Mouse (Mus musculus) ES-E14 (cell line): Measurements from ENCODE around the gene Izumo4. TPM values are rescaled to one million over a fixed set of nuclear protein-coding genes. Genes with fewer than 3 reads are reported as not detected.
A peak's percentile ranks its signal among the peaks of the same experiment; 100 is the strongest.

Source experiments
- DNase-seq: peaks from one replicate; pipeline ENCODE4 v3.0.0-alpha.2; 2013; ENCODE audit warnings: low read depth, low spot score
- H3K27ac ChIP-seq: 2 replicates; pipeline ENCODE4 v1.5.1; 2012; ENCODE audit warnings: low read depth, mild to moderate bottlenecking, low read length, moderate library complexity, mixed read lengths; ENCODE audit not compliant: poor library complexity, insufficient read depth, severe bottlenecking
- H3K36me3 ChIP-seq: 2 replicates; pipeline ENCODE4 v1.6.1; 2012; ENCODE audit warnings: mild to moderate bottlenecking, low read length, moderate library complexity, mixed read lengths; ENCODE audit not compliant: control insufficient read depth, poor library complexity, insufficient read depth, severe bottlenecking
- H3K4me1 ChIP-seq, 2 experiments: fragments of 150-350 bp in 1 of 2; sonication (generic) in 1 of 2; 2 replicates each; pipeline ENCODE4 v1.6.1; 2012; ENCODE audit warnings: low read length in 2 of 2, mild to moderate bottlenecking in 1 of 2, mixed read lengths in 1 of 2; ENCODE audit not compliant: control insufficient read depth in 2 of 2, insufficient read depth in 2 of 2, poor library complexity in 1 of 2
- H3K4me3 ChIP-seq, 2 experiments: fragments of 150-350 bp in 1 of 2; sonication (generic) in 1 of 2; 2 replicates each; pipeline ENCODE4 v1.5.1; 2012; ENCODE audit warnings: low read length in 2 of 2, low read depth in 1 of 2, mild to moderate bottlenecking in 1 of 2, mixed read lengths in 1 of 2; ENCODE audit not compliant: insufficient read depth in 1 of 2, poor library complexity in 1 of 2, severe bottlenecking in 1 of 2
- H3K9ac ChIP-seq: 2 replicates; pipeline ENCODE4 v1.6.1; 2012; ENCODE audit warnings: low read depth, mild to moderate bottlenecking, low read length, mixed read lengths; ENCODE audit not compliant: poor library complexity, insufficient read depth, severe bottlenecking
- H3K9me3 ChIP-seq: fragments of 150-350 bp; sonication (generic); 2 replicates; pipeline ENCODE4 v1.6.1; 2012; ENCODE audit warnings: low read depth, mild to moderate bottlenecking, low read length; ENCODE audit not compliant: control insufficient read depth, insufficient read depth
- CHD2 ChIP-seq: IDR thresholded peaks from 2 replicates; pipeline ENCODE4 v1.6.1; 2014; ENCODE audit warnings: mild to moderate bottlenecking, low read depth, low read length, inconsistent platforms
- HCFC1 ChIP-seq: IDR thresholded peaks from 2 replicates; pipeline ENCODE4 v1.6.1; 2012; ENCODE audit warnings: low read length, inconsistent platforms, borderline replicate concordance; ENCODE audit not compliant: insufficient read depth
- MAFK ChIP-seq: IDR thresholded peaks from 2 replicates; pipeline ENCODE4 v1.6.1; 2014; ENCODE audit warnings: mild to moderate bottlenecking, low read depth, low read length, inconsistent platforms; ENCODE audit not compliant: insufficient read depth
- ZC3H11A ChIP-seq: IDR thresholded peaks from 2 replicates; pipeline ENCODE4 v1.6.1; 2012; ENCODE audit warnings: low read depth, mild to moderate bottlenecking, inconsistent platforms, low read length, borderline replicate concordance
- ZNF384 ChIP-seq: IDR thresholded peaks from 2 replicates; pipeline ENCODE4 v1.6.1; 2012; ENCODE audit warnings: low read depth, low read length, inconsistent platforms
- in situ Hi-C, 2 experiments: fragments of 600-800 bp; cut with MboI; formaldehyde crosslinking; loops; one replicate each; pipeline ENCODE4 v1.15.1; 2025; ENCODE audit warnings: low sequenced_read_pairs in 2 of 2, inconsistent platforms in 1 of 2; ENCODE audit not compliant: unreplicated experiment in 2 of 2
- total RNA-seq: library from RNA; depleted of rRNA; stranded (reverse); fragments of 300-350 nt; gene quantifications from 2 replicates; pipeline ENCODE4 v1.2.3, GENCODE M21; 2012

The Izumo4 gene
- total RNA-seq, 1 experiment = 8.9 TPM

- Histone ChIP-seq H3K9me3 (no peaks in the 10 kb centered on the region), H3K36me3 (peaks cover 9% of the 10 kb centered on the region; the same call in 1 of the 2 replicates)
These were observed 36.7 kb downstream of the Izumo4 start for GRCm38 (mm10) chr10:80738657-80739056.

GRCm38 (mm10) chr10:80741146-80741545 is 39.2 kb downstream of the Izumo4 start:
- Histone ChIP-seq H3K36me3 (peaks cover 4% of the 10 kb centered on the region; the same call in 1 of the 2 replicates), H3K27ac (no peak overlapping the region), H3K9me3 (no peaks in the 10 kb centered on the region), H3K4me1 (peaks cover 5 to 8% of the 10 kb centered on the region in 2 experiments; a peak in 3 of 4 replicates), H3K4me3 (peak overlapping the region; percentile 90 to 94), H3K9ac (peak overlapping the region; percentile 89)
- no peak for DNase-seq
- TF ChIP-seq CHD2 = no peak
- TF ChIP-seq ZNF384 = no peak
- no peak for TF ChIP-seq HCFC1
- TF ChIP-seq ZC3H11A = no peak
- TF ChIP-seq MAFK = no peak
- in situ Hi-C loops = no loop called here

More at GRCm38 (mm10) chr10:80738657-80739056, 36.7 kb downstream of the Izumo4 start:
- H3K4me3 ChIP-seq = no peak overlapping the region
- no peak overlapping the region for H3K9ac ChIP-seq
- no peak for DNase-seq
- H3K4me1 ChIP-seq = peaks cover 5 to 8% of the 10 kb centered on the region in 2 experiments; a peak in 3 of 4 replicates
- no peak for TF ChIP-seq ZC3H11A
- TF ChIP-seq MAFK = no peak
- no peak for TF ChIP-seq CHD2
- in situ Hi-C loops = no loop called here
- H3K27ac ChIP-seq = no peak overlapping the region

DNA sequence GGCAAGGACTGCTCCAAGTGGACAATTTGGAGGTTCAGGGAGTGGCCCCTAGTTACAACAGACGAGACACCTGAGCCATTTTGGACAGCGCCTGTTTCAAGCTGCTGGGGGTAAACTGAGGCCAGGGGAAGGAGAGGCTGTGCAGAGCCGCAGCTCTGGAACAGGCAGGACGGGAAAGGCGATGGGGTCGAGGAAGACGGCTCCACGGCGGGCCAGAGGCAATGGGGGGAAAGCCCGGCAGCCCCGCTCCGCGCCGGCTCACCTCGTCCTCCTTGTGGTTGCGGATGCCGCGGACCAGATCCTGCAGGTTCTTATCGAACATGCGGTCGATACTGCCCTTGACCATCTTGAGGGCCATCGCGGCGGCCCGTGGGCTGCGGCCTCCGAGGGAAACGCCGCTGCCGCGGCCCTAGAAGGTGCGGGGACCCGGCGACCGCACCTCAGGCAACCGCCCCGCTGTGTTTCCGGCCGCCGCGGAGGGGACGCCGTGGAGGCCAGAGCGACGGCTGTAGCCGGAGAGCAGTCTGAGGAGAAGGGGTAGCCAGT is 39.7 kb downstream of the Izumo4 start:
- H3K4me3 ChIP-seq = peak overlapping the region; percentile 90 to 94
- peak overlapping the region; percentile 32; the same call in 1 of the 2 replicates for H3K27ac ChIP-seq
- no peak for TF ChIP-seq MAFK
- TF ChIP-seq ZC3H11A = no peak
- no peak for TF ChIP-seq ZNF384
- TF ChIP-seq CHD2 = no peak
- TF ChIP-seq HCFC1 = no peak
- in situ Hi-C loops = no loop called here
- peaks cover 4% of the 10 kb centered on the region; the same call in 1 of the 2 replicates for H3K36me3 ChIP-seq
- peaks cover 5 to 8% of the 10 kb centered on the region in 2 experiments; a peak in 3 of 4 replicates for H3K4me1 ChIP-seq
- no peak for DNase-seq
- H3K9ac ChIP-seq = peak overlapping the region; percentile 89
- no peaks in the 10 kb centered on the region for H3K9me3 ChIP-seq

- peak; percentile 99 for DNase-seq
- H3K36me3 ChIP-seq = no peaks in the 10 kb centered on the region; the same call in 1 of the 2 replicates
- H3K4me1 ChIP-seq = peaks cover 5 to 8% of the 10 kb centered on the region in 2 experiments; a peak in 3 of 4 replicates
- H3K9ac ChIP-seq = peak within 1 kb of the TSS; percentile 89
- TF ChIP-seq MAFK (no peak), ZC3H11A (no peak), HCFC1 (peak; percentile 56; the same call in 1 of the 2 replicates), CHD2 (no peak)
- H3K9me3 ChIP-seq = no peaks in the 10 kb centered on the region
- H3K4me3 ChIP-seq = peak within 1 kb of the TSS; percentile 90 to 94
- H3K27ac ChIP-seq = peak within 1 kb of the TSS; percentile 32; the same call in 1 of the 2 replicates
- in situ Hi-C loops = no loop called here
These were observed 40.4 kb downstream of the Izumo4 start, which contains the start of gene Ap3d1 for GRCm38 (mm10) chr10:80742180-80742978. TSS of gene Ap3d1 (minus strand) at chr10:80742264.
